Mouse (Mus musculus) liver, embryonic 14.5 days (tissue): ENCODE data around the gene Mmp9.

Experiments used
- CTCF ChIP-seq: IDR thresholded peaks from 2 replicates; pipeline ENCODE4 v1.5.1; 2016; ENCODE audit warnings: antibody characterized with exemption, low read depth, control low read depth
- EP300 ChIP-seq: IDR thresholded peaks from 2 replicates; pipeline ENCODE4 v1.6.1; 2016; ENCODE audit warnings: antibody characterized with exemption, low read depth

GRCm38 (mm10) chr2:164910360-164911061, 30.1 kb upstream of the Mmp9 start:
- TF ChIP-seq CTCF: no peak
- TF ChIP-seq EP300: no peak
